ENCODE assay signal across 19 mouse cellular contexts in the genomic region with DNA sequence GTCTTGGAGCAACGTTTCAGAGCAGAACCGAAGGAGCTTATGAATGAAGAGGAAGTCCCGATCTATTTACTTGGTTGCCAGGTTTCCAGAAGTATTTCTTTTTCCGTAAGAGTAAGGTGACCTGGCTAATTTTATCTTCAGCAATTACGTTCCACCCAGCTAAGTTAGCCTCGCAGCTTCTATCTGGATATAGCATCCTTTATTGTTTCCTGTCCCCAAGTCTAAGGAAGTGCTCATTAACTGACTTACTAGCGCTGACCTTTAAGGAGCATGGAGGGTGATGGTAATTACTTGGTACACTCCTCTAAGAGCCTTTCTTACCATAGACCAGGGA. TPM values are rescaled to one million over a fixed set of nuclear protein-coding genes. Genes with fewer than 3 reads are reported as not detected.
DNase-seq lines count a peak whose midpoint lies in the region; ATAC-seq lines count a peak whose summit lies in the region.
"Had no signal": no experiment of that assay in that cellular context is flagged by ENCODE, and none has a peak within 500 bp of the region (broad histone marks: within the 10 kb centered on the region; RNA-seq: fewer than 3 reads in every experiment).

No protein-coding gene starts in this region.

- ATAC-seq in granulocyte monocyte progenitor cell, adult 5-6 weeks (replicated peaks; ENCODE audit: poor library complexity, severe bottlenecking) = peak; percentile 44
- ATAC-seq: CD4-positive, CD25-positive, alpha-beta regulatory T cell, adult 4 months; forebrain, postnatal 0 days; intestine, postnatal 0 days had no signal

- DNase-seq in 416B (ENCODE audit: low read depth) (peak; percentile 51), MEL-GATA-1-ER (ENCODE audit: extremely low read depth, low read depth) (peak; percentile 43)
- DNase-seq in lung, postnatal 14 days = no peak
- no peak for DNase-seq in B cell, adult 2 months
- DNase-seq in urinary bladder, adult 2 months (ENCODE audit: low spot score) = no peak
- DNase-seq: adrenal gland, adult 2 months; adrenal gland, postnatal 25 days; cerebellum, adult 18-20 months; cerebellum, adult 9-10 months; gastrocnemius, postnatal 25 days; heart, adult 2 months; heart, postnatal 14 days; heart, postnatal 4 days had no signal

RNA-seq across cellular contexts. Expression of gene Prdm8, which starts 32.2 kb away (rescaled TPM):
- not detected in 2 replicates for total RNA-seq in granulocyte monocyte progenitor cell, adult 5-6 weeks (2014; fragmentation: Nextera tagmentation)
- not detected in 2 replicates for total RNA-seq in granulocyte monocyte progenitor cell, adult 5-6 weeks (2017)
- 0.04 TPM in 2 replicates for polyA plus RNA-seq in urinary bladder, adult 2 months (2012; rRNA removed)
- total RNA-seq: adrenal gland, postnatal 25 days had no signal
- polyA plus RNA-seq: CD4-positive, CD25-positive, alpha-beta regulatory T cell, adult 4 months; heart, embryonic 10.5 days; heart, embryonic 16.5 days had no signal

RNA-seq across cellular contexts. Expression of gene Fgf5, which starts 54.8 kb away (rescaled TPM):
- total RNA-seq in granulocyte monocyte progenitor cell, adult 5-6 weeks (2014; fragmentation: Nextera tagmentation) = not detected in 2 replicates
- not detected in 2 replicates for total RNA-seq in granulocyte monocyte progenitor cell, adult 5-6 weeks (2017)
- polyA plus RNA-seq in urinary bladder, adult 2 months (2012; rRNA removed) = 0.09 TPM in 1 of 2 replicates, not detected in the other
- total RNA-seq: adrenal gland, postnatal 25 days; heart, adult 2 months; heart, postnatal 14 days had no signal
- polyA plus RNA-seq: adrenal gland, adult 2 months; CD4-positive, CD25-positive, alpha-beta regulatory T cell, adult 4 months; heart, adult 2 months had no signal

Comparison
In these comparisons a context has a peak if more than half of its experiments do, and no peak if none do; other contexts are left out.
1. DNase-seq: peak in 416B (single experiment) and MEL-GATA-1-ER (single experiment); none in lung, postnatal 14 days (single experiment), B cell, adult 2 months (0 of 2) and urinary bladder, adult 2 months (single experiment).